Mouse (Mus musculus) lung, embryonic 16.5 days (tissue): ENCODE results near the gene Tesk2. TPM values are rescaled to one million over a fixed set of nuclear protein-coding genes. Genes with fewer than 3 reads are reported as not detected.
A peak's percentile ranks its signal among the peaks of the same experiment; 100 is the strongest.

ENCODE experiments used
- ATAC-seq: fragments of 200-750 bp; cut with Nextera tagmentation; 2 replicates; pipeline ENCODE4 v1.8.0; 2017; ENCODE audit warnings: low read depth, mild to moderate bottlenecking, moderate library complexity
- H3K27ac ChIP-seq: fragments of 300-500 bp; sonication (generic); 2 replicates; pipeline ENCODE4 v1.5.1; 2014; ENCODE audit warnings: mild to moderate bottlenecking, control low read depth, low read length
- H3K27me3 ChIP-seq: fragments of 300-500 bp; sonication (generic); 2 replicates; pipeline ENCODE4 v1.6.1; 2014; ENCODE audit warnings: low read depth, low read length, mixed read lengths; ENCODE audit not compliant: control insufficient read depth, insufficient read depth
- H3K36me3 ChIP-seq: fragments of 300-500 bp; sonication (generic); 2 replicates; pipeline ENCODE4 v1.6.1; 2014; ENCODE audit warnings: low read length; ENCODE audit not compliant: control insufficient read depth, insufficient read depth
- H3K4me1 ChIP-seq: fragments of 300-500 bp; sonication (generic); replicated peaks from 2 replicates; pipeline ENCODE4 v1.6.1; 2014; ENCODE audit warnings: low read length, mixed read lengths; ENCODE audit not compliant: control insufficient read depth, insufficient read depth
- H3K4me2 ChIP-seq: fragments of 300-500 bp; sonication (generic); 2 replicates; pipeline ENCODE4 v1.6.1; 2014; ENCODE audit warnings: low read depth, low read length, control low read depth
- H3K4me3 ChIP-seq: fragments of 300-500 bp; sonication (generic); 2 replicates; pipeline ENCODE4 v1.5.1; 2014; ENCODE audit warnings: mild to moderate bottlenecking, low read length, control low read depth
- H3K9ac ChIP-seq: fragments of 300-500 bp; sonication (generic); 2 replicates; pipeline ENCODE4 v1.6.1; 2014; ENCODE audit warnings: low read length, control low read depth
- H3K9me3 ChIP-seq: fragments of 300-500 bp; sonication (generic); 2 replicates; pipeline ENCODE4 v1.6.1; 2016; ENCODE audit warnings: low read length; ENCODE audit not compliant: control insufficient read depth
- WGBS: fragments of 180-500 bp; shearing (Covaris S2); extraction: QIAGEN DNeasy Blood & Tissue Kit; methylation state at CpG from one replicate; pipeline ENCODE4 v1.1.7; 2014; 5-methylcytosine and 5-hydroxymethylcytosine counted together
- polyA plus RNA-seq: library from polyadenylated mRNA; unstranded; fragments of >200 nt; fragmentation: Nextera tagmentation; extraction: Ambion mirVana; gene quantifications from 2 replicates; pipeline ENCODE4 v1.2.1, GENCODE M21; 2015

The Tesk2 gene
- polyA plus RNA-seq, 1 experiment from 2014 or later, result 8.2 TPM

DNA sequence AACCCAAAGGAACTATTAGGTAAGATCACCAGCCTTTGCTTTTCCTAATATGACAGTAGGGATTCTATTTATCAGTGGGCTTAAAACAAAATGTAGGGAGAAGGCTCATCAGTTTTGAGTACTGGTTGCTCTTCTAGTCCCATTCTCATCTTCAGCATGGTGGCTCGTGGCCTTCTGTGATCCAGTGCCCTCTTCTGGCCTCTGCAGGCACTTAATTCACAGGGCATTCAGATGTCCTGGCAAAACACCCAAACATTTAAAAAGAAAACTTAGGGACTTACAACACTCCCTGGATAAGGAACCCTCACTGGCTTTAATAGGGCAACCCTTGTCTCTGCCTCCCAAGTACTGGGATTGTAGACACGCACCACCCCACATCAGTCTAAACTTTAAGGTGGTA, 73.5 kb downstream of the Tesk2 start:
- no peak overlapping the region for H3K4me2 ChIP-seq
- H3K4me3 ChIP-seq, result no peak overlapping the region
- H3K27ac ChIP-seq, result no peak overlapping the region
- no peaks in the 10 kb centered on the region for H3K36me3 ChIP-seq
- H3K27me3 ChIP-seq, result no peaks in the 10 kb centered on the region
- WGBS, result 67% methylated on average over 2 of the region's 2 CpGs
- no peak overlapping the region for H3K9ac ChIP-seq
- H3K9me3 ChIP-seq, result no peaks in the 10 kb centered on the region
- no peak for ATAC-seq
- no peaks in the 10 kb centered on the region for H3K4me1 ChIP-seq

DNA sequence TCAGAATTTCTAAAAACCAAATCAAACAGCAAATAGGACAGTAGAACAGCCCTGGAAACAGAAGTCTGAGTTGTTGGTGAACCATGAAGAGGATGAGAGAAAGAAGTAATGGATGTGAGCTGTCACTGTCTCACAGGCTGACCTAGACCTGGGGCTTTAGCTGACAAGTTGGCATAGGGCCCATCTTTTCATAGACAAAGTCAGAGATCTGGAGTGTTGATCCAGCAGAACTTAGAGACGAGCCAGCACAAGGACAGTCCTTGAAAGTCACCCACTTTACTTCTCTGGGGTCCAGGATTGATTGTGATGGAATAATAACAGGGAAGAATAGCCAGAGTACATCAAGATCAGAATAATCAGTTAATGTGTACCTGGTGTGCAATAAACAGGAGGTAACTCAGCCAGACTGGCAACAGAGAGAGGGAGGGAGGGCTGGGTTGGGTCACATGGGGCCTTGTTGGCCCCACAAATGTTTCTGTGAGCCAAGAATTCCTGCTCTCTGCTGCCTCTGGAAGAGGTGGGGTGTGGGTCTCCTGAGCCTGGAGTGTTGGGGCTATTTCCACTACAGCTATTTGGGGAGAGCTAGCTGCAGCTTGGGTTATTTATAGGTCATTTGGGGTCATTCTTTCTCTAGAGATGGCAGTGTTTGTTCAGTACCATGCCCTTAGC, 75.8 kb downstream of the Tesk2 start:
- H3K9ac ChIP-seq, result no peak overlapping the region
- no peak overlapping the region for H3K4me2 ChIP-seq
- H3K9me3 ChIP-seq, result no peaks in the 10 kb centered on the region
- 29% methylated on average over 1 of the region's 1 CpGs for WGBS
- no peaks in the 10 kb centered on the region for H3K36me3 ChIP-seq
- H3K27me3 ChIP-seq, result no peaks in the 10 kb centered on the region
- no peaks in the 10 kb centered on the region for H3K4me1 ChIP-seq
- no peak overlapping the region for H3K27ac ChIP-seq
- no peak overlapping the region for H3K4me3 ChIP-seq
- no peak for ATAC-seq

DNA sequence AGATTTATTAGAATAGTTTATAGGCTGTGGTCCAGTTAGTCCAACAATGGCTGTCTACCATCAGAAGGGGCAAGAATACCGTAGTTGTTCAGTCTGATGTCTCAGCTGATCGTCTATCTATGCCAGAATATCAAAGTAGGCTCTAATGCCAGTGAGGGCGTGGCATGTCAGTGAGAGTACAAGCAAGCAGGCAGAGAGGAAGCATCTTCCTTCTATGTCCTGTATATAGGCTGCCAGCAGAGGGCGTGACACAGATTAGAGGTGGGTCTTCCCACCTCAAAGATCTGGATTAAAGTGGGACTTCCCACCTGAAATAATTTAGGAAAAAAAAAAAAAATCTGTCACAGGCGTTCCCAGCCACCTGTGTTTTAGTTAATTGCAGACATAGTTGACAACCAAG, 79.2 kb downstream of the Tesk2 start:
- Histone ChIP-seq H3K27me3 (no peaks in the 10 kb centered on the region), H3K4me3 (no peak overlapping the region), H3K36me3 (peaks cover 19% of the 10 kb centered on the region), H3K9ac (no peak overlapping the region), H3K27ac (no peak overlapping the region), H3K9me3 (no peaks in the 10 kb centered on the region), H3K4me1 (no peaks in the 10 kb centered on the region), H3K4me2 (no peak overlapping the region)
- 35% methylated on average over 5 of the region's 5 CpGs for WGBS
- no peak for ATAC-seq

DNA sequence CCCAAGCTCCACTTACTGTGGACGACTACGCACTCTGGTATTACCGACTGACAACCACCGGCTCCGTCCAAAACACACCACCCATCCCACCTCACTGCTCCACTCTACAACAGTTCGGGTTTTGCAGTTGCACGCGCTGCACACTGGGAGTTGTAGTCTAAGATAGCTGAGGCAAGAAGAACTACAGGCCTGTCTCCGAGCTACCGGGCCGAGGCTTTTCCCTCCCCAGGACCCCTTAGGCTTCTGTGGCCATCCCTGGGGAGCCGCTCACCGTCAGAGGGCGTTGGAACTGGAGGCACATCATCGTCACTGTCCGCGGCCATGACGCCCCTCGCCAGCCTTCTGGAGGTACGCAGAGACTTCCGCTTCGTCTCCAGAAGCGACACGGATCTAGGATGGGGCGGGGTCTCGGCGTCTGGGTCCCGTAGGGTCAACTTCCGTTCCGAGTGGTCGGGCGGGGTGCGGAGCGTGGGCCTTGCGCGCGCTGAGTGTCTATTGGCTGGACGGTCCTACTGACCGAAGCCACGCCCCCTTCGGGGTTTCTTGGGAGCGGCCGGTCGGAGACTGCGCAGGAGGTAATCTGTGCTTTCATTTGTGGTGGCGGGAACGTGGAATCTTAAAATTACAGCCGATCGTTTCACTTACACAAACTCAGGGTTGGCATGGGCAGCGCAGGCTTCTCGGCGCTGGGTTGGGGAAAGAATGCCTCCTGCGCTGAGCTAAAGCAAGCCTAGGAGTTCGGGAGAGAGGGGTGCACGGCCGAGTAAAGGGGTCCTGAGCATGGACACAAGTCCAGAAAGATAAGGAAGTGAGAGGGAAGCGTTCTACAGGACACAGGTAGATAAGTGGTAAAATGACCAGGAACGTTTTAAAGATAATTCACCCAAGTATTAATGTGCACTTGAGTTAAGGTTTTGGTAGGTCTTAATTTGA, 86.7 kb downstream of the Tesk2 start, which contains the start of the genes Toe1 and Mutyh:
TSS of gene Toe1 (minus strand) at position 444 of the 933 bp plus-strand sequence.
TSS of gene Mutyh (plus strand) at position 527 of the 933 bp plus-strand sequence.
- Histone ChIP-seq H3K27ac (peak within 1 kb of the TSS; percentile 91), H3K9me3 (no peaks in the 10 kb centered on the region), H3K4me1 (peaks cover 8% of the 10 kb centered on the region), H3K36me3 (peaks cover 21% of the 10 kb centered on the region), H3K4me3 (peak within 1 kb of the TSS; percentile 79), H3K4me2 (peak within 1 kb of the TSS; percentile 73), H3K27me3 (no peaks in the 10 kb centered on the region), H3K9ac (peak within 1 kb of the TSS; percentile 87)
- ATAC-seq, result peak; percentile 100
- WGBS, result under 1% methylated on average over 58 of the region's 58 CpGs

DNA sequence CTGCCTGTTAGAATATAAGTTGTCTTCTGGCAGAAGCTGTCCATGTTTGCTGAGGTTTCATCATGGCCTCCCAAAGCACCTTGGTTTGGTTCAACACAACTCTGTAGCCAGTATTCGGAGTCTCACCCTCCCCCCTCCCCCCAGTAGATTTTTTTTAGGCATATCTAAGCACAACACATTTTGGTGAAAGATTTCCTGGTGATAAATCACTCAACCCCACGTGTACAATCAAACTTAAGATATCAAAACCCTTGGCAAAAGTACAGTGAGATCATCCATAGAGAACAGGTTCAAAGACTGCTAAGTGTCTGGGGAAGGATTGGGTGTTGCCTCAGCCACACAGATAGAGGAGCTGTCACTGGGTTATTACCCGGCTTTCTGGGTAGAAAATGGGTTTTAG, 90.3 kb downstream of the Tesk2 start:
- no peaks in the 10 kb centered on the region for H3K36me3 ChIP-seq
- H3K9ac ChIP-seq, result no peak overlapping the region
- H3K27ac ChIP-seq, result no peak overlapping the region
- H3K4me1 ChIP-seq, result peaks cover 8% of the 10 kb centered on the region
- no peaks in the 10 kb centered on the region for H3K27me3 ChIP-seq
- no peak for ATAC-seq
- H3K4me2 ChIP-seq, result no peak overlapping the region
- 48% methylated on average over 3 of the region's 3 CpGs for WGBS
- no peaks in the 10 kb centered on the region for H3K9me3 ChIP-seq
- no peak overlapping the region for H3K4me3 ChIP-seq

DNA sequence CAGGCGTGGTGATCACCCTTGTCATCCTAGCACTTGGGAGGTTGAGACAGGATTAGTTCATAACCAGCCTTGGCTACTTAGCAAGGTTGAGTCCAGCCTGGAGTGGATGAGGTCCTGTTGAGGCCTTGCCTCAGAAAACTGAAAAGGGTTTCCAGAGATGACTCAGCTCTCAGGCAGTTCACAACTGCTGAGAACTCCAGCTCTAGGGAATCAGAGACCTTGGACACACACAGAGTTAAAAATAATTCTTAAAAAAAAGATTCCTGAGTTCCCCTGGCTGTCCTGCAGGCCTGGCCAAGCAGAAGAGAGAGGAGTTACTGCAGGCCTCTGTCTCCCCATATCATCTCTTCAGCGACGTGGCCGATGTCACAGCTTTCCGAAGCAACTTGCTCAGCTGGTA, 94.5 kb downstream of the Tesk2 start:
- Histone ChIP-seq H3K4me1 (no peaks in the 10 kb centered on the region), H3K9ac (no peak overlapping the region), H3K27ac (no peak overlapping the region), H3K27me3 (peaks cover 4% of the 10 kb centered on the region), H3K36me3 (peaks cover 5% of the 10 kb centered on the region; the same call in 1 of the 2 replicates), H3K9me3 (no peaks in the 10 kb centered on the region), H3K4me3 (no peak overlapping the region), H3K4me2 (no peak overlapping the region)
- no peak for ATAC-seq
- WGBS, result 90% methylated on average over 5 of the region's 5 CpGs

DNA sequence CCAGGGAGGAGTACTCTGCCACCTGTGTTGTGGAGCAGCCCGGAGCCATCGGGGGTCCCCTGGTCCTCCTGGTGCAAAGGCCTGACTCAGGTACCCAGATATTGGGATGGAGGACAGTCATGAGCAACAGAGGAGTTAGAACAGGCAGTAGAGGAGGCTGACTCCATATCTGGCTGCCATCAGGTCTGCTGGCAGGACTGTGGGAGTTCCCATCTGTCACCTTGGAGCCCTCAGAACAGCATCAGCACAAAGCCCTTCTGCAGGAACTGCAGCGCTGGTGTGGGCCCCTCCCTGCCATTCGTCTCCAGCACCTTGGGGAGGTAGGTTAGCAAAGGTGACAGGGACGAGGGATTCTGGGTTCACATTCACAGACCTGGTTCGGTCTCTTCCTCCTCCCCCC, 96.7 kb downstream of the Tesk2 start:
- H3K9ac ChIP-seq, result no peak overlapping the region
- H3K4me1 ChIP-seq, result peaks cover 4% of the 10 kb centered on the region; the same call in 1 of the 2 replicates
- H3K27me3 ChIP-seq, result peaks cover 12% of the 10 kb centered on the region
- no peak overlapping the region for H3K4me2 ChIP-seq
- no peak overlapping the region for H3K4me3 ChIP-seq
- no peak overlapping the region for H3K27ac ChIP-seq
- H3K36me3 ChIP-seq, result peaks cover 5% of the 10 kb centered on the region; the same call in 1 of the 2 replicates
- no peaks in the 10 kb centered on the region for H3K9me3 ChIP-seq
- ATAC-seq, result no peak
- WGBS, result 84% methylated on average over 6 of the region's 6 CpGs

DNA sequence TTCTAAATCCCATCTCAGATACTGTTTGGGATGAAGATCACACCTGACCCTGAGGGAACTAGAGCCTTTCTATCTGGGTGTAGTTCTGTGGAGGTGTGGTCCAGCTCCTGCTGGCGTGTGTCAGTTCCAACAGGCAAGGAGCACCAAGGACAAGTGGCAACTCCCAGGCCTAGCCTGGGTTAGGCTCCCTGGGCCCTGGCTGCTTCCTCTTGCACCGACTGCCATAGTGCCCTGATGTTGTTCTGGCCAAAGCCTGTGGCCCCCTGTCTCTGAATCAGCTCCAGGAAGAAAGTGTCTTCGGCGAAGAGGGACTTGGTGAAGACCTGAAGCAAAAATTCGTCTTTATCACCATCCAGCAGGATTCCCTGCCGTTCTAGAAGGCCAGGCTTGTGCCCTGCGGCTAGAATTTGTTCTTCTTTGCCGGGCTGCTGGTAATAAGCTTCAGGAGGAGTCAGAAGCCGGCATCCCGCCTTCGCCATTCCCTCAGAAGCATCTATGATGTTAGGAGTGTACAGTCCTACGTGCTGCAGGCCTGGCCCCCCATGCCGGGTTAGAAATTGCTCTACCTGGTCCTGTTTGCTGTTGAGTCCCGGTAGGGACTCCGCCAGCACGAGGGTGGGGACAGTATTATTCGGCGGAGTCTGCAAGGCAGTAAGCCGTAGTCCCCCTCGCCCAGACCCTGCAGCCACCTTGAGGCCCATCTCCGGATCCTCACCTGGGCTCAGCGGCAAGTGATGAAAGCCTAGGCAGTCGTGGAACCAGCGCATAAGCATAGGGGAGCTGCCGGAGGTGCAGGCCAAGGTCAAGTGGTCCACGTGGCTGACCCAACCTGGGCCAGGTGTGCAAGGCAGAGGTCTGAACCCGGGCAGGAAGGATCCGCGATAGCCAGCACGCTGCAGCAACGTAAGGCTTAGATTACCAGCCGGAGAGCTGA, 99.5 kb downstream of the Tesk2 start:
- Histone ChIP-seq H3K4me1 (peaks cover 10% of the 10 kb centered on the region), H3K4me3 (peak overlapping the region; percentile 63), H3K9me3 (no peaks in the 10 kb centered on the region), H3K27me3 (peaks cover 12% of the 10 kb centered on the region), H3K9ac (peak overlapping the region; percentile 63; the same call in 1 of the 2 replicates), H3K4me2 (peak overlapping the region; percentile 97), H3K36me3 (peaks cover 5% of the 10 kb centered on the region; the same call in 1 of the 2 replicates), H3K27ac (no peak overlapping the region)
- no peak for ATAC-seq
- 25% methylated on average over 32 of the region's 32 CpGs for WGBS
